Mouse (Mus musculus): Measurements from ENCODE around the gene AW209491.

The AW209491 gene

DNA sequence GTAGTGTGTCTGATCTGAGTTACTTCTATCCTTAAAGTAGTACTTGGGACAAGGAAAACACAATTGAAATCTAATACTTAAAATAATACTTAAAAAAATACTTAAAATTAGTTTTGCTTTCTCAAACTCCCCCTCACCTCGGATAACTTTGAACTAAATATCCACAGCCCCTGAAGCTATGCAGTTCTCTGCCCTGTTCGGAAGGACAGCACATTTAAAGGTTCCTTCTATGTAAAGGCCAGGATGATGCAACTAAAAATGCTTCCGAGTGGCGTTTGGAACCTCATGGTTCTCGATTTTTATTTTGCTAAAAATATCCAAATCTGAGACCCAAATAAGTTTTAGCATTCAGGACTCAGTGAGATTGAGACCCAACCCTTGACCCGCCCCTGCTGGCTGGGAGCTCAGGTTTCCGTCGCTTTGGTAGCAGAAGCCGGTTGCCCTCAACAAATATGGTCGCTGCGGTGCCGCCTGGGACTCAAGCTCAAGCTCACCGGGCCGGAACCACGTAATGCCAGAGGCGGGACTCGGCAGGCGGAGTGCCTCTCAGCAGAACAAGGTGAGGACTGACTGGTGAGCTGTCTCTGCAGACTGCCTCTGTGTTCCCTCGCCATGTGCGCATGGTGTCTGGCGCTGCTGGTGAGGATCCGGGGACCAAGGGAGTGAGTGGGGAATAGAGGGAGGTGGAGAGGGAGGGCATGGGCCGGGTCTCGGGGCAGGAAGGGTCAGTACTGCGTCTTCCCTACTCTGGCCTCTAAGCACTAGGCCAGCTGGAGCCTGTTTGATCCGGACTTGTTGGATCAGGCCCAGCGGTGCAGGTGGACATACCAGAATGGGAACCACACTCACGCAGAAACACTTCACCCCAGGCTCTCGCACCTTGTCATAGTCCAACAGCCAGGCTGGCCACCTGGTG, at the start of gene AW209491:
AW209491 (plus strand) TSS at position 429 of the 916 bp plus-strand sequence.
- peak; percentile 90 to 92 for DNase-seq

DNA sequence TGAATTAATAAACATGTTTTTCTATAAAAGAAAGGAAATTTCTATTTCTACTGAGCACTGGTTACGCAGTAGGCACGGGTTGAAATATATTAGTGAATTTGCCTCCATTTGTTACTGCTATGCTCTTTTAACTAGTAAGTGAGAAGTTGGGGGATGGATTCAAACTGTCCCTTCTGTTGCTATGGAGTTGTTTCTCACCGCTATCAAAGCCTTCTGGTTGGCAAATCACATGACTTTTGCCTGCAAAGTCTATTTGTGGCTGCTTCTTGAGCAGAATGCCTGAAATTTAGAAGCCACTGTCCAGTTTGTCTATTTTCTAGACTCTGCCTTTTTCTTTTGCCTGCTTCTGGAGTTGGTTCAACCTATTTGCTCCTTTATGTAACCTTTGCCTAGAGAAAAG, 49.6 kb upstream of the AW209491 start:
- DNase-seq: no peak

DNA sequence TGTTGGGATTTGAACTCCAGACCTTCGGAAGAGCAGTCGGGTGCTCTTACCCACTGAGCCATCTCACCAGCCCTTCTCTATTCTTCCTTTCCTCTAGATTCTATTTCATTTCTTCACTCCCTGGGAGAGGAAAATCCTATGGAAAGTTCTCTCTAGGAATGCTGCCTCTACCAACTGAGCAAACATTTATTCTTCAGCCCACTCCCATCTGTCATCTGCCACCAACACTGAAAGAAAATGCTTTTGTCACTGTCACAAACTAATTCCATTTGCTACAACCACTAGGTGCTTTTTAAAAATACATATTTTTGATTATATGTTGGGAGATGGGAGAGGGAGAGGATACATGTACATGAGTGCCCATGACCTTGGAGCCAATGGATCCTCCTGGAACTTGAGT, 27.2 kb upstream of the AW209491 start:
- DNase-seq: no peak

DNA sequence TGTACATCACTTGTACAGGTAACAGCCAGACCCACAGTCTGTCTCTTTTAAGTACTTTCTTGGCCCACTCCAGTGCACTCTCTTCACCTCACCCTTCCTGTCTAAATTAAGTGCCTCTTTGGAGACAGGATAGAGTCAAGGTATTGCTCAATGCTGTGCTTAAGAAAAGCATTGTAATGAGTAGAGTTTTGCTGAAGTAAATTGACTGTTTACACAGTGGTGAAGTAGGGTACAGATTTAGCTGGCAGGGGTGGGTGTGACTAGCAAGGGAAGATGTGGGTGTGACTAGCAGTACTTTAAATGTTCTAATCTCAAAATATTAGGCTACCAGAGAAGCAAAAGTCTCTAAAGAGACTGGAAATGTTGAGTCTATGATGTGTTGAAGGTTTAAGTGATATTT, 22.3 kb upstream of the AW209491 start:
- no peak for DNase-seq

DNA sequence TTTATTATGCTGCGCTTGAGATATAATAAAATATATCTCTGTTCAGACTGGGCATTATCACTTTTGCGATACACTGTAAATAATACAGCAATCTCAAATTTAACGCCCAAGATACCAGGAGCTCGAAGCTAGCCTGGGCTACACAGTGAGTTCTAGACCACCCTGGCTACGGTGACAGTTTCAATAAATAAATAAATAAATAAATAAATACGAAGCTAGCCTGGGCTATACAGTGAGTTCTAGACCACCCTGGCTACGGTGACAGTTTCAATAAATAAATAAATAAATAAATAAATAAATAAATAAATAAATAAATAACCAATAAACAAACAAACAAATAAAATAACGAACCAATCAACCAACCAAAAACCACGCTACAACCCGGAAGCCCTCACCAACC, 17.5 kb upstream of the AW209491 start:
- DNase-seq: no peak

DNA sequence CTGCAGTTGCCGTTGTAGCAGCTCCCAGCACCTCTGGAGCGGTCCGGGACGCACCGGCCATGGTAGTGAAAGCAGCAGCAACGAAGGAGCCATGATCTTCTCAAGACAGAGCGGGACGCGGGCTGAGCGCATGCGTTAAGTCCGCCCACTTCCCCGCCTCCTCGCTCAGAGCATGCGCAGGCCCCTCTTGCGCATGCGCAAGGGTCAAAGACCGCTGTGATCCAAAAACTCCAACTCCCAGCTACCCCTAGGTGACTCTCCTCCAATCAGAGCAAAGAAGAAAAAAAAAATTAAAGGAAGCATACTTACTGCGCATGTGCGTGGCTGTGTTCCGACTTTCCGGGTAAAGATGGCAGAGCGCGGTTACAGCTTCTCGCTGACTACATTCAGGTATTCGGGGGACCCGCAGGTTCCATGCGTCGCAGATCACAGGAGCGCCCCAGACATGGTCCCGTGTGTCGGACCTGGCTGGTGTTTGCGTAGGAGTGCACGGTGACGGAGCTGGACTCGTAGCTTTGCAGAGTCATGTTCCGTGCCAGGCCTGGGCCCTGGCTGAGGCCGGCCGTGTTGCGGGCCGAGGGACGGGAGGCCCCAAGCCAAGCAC, 16.9 kb upstream of the AW209491 start, which contains the start of the genes Mrpl32 and Psma2:
Mrpl32 (minus strand) TSS at position 240 of the 604 bp plus-strand sequence.
Psma2 (plus strand) TSS at position 315 of the 604 bp plus-strand sequence.
- DNase-seq: peak; percentile 96 to 98

DNA sequence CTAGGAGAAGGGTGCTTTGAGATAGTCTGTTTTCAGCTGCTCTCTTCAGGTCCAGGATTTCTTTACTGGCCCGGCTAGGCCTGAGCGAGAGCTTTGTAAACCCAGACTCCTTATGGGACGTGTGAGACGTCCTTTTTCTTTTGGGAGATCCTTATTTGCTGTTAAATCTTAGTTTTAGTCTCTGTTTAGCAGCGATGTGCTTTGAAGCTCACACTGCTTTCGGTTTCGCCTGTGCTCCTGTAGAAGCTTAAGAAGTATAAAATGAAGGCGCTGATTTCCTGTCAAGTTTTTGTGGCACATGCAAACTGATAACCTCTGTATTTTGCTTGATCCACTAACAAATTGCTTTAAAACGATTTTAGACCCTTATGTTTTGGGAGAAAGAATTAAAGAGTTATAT, 16.4 kb upstream of the AW209491 start:
- no peak for DNase-seq

DNA sequence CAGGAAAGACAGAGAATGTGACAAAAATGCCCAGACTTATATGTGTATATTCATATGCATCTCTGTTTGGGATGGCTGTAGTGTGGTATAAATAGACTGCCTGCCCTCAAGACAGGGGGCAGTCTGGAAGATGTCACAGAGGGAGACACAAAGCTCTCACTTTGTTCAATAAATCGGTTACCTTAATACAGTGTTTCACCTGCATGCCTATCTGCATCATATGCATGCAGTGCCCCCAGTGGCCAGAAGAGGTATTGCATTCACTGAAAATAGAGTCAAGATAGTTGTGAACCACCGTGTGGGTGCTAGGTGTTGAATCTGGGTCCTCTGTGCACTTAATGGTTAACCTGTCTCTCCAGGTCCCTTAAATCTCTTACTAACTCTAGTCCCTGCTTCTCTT, 11.2 kb upstream of the AW209491 start:
- DNase-seq: peak; percentile 14 to 48

DNA sequence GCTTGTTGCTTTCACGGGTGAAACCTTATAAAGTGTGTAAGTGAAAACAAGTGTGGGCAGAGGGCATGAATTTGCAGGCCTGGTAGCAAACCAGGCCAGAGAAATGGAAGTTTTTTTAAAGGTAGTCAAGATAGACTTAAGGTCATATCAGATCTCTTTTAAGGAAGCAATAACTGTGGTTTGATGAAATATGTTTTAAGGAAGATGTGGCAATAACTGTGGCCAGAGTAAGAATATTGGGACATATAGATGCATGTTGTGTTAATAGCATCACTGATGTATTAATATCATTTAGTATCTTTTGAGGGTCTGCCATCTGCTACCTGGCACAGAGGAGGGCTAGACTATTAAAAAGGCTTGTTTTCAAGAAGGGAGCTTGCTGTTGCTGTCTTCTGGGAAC, 10.0 kb downstream of the AW209491 start:
- no peak for DNase-seq

DNA sequence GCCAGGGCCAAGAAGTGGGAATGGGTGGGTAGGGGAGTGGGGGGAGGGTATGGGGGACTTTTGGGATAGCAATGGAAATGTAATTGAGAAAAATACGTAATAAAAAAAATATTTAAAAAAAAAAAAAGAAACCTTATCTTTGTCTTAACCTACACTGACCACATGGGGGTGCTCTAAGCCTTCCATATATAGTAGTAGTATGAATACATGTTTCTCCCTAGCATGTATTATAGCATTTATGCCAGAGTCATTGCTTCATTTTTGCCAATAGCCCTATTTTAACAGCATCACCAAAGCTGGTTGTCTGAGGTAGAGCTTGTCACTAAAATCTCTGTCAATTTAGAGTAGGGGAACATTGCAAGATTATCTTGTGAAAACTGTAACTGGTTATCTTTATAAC, 19.3 kb downstream of the AW209491 start:
- no peak for DNase-seq

DNA sequence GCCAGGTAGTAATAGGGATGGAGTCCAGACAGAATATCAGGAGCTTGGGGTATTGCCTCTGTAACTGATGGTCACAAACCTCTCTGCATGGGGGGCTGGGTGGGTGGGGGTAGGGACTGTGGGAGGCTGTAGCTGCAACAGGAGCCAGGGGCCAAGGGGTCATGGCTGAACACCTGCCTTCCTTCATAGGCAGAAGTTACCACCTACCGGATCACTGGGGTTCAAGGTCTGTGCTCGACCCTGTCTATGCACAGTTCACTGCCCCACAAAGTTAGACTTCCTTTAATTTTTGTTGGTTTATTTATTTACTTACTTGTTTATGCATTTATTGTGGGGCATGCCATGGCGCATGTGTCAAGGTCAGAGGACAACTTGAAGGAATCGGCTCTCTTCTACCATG, 37.2 kb downstream of the AW209491 start:
- no peak for DNase-seq

DNA sequence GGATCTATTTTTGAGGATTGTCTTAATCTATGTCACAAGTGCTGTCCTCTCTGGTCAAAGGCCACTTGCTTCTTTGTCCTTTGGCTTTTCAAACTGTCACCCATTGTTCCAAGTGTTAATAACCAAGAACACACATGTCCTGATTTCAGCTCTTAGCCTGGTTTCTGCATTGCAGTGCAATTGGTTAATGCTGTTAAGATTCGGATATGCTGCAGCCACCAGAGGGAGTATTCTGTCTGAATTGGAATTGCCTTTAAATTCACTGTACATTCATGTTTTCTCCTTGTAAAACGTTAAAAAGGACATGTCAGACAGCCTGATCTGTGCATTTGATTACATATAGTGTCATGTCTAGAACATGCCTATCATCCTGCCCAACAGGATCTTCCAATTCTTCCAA, 40.4 kb downstream of the AW209491 start:
- DNase-seq: no peak

Data from thymus, adult 18-20 months (tissue).